Mouse (Mus musculus): Measurements from ENCODE around the gene Rere.

DNA sequence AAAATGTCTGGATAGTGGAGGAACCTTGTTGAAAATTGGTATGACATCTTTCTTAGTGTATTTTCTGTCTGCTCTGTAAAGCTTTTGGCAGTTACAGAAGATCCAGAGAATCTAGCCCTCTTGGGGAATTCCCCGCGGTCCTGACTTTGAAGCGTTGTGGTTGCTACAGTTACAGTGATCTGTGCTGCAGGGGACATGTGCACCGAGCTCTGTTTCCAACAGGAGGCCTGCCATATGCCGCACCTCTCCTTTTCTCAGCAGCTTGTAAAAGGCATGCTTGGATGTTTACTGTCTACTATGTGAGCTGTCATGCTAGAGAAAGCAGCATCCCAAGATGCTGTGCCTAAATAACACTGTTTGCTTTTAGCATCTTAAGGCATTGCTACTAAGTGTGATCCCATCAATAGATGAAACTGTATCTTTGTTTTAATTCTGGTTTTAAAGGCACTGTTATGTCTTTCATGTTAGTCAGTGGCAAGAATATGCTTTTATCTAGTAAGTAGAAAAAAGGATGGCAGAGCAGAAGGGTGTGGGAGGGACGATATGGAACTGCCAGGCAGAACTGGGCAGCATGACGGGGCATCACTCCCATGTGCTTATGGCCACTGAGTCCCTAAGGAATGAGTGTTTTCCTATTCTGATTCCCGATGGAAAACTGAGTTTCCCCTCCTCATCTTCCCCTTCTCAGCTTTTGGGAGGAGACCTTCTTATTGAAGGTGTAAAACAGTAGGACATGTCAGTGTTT is 57.6 kb downstream of the Rere start:
- TF ChIP-seq POLR2A (IDR thresholded peaks at IDR 0.05; ENCODE audit: low read depth, low read length) (no peak), CTCF (conservative IDR thresholded peaks at IDR 0.05; ENCODE audit: insufficient read depth, insufficient read length, low read depth, low read length) (no peak)
